Mouse (Mus musculus) retina, adult 2 months (tissue): ENCODE data around the gene Cemip2.

Source experiments
- DNase-seq: peaks from one replicate; pipeline ENCODE4 v3.0.0-alpha.2; 2012; ENCODE audit warnings: low read depth, low spot score

The Cemip2 gene

DNA sequence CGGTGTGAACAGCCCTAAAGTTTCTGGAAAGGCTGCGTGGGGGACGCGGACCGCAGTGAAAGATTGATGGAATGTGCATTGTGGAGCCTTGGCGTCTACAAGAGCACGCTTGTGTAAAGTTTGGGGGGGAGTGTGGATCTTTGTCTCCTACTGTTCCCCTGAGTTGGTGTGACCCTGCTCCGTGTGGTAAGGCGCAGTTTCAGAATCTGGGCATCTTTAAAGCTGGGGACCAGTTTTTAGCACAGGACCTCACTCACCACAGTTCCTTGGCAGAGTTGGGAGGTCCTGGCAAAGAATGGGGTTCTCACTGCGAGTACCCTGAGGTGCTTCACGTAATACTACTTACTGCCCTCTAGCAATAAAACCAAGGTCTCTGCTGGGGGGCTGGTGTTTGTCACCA, 964 bp downstream of the Cemip2 start:
- no peak for DNase-seq

DNA sequence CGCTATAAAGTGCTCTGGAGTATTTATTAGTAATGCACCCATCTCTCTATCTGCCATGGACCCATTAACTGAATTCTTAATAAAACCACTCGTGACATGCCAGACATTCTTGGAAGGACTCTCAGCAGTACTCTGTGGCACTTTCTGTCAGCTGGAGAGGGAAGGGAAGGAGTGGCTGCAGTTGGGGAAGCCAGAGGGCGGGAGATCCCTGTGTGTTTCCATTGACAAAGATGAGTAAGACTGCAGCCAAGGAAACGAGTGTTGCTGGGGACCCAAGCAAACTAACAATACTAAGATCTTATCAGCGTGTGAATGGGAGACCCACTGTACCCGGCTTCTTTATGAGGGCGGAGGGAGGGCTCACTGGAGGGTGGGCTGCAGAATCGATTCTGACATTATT, 2.5 kb downstream of the Cemip2 start:
- DNase-seq: no peak

DNA sequence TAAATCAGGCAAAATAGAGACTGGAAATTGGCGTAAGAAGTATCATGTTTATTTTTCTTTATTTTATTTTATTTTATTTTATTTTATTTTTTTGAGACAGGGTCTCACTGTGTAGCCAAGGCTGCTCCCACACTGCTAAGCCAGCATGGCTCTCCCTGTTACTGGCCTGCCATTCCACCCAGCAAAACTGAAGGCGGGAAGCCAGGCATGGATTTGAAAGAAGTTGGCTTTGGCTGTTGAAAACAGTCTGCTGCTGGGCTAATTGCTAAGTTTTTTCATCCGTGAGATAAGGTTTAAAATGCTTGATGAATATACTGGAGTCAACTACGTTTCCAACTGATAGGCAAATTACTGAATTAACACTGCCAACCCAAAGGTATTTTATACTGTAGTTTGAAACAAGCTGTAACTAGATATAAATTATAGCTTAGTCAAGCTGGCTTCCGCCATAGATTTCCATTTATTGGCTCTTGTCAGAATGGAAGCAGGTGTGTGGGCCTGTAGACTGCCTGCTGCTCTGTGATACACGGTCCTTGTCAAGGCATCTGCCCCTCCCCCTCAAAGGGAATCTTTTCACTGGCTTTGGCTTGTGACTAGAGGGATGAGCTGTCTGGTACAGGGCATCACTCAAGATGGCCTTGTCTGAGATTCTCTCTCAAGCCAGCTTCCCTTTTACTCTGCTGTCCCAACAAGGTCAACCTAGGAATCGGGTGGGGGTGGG, 3.1 kb downstream of the Cemip2 start:
- no peak for DNase-seq

DNA sequence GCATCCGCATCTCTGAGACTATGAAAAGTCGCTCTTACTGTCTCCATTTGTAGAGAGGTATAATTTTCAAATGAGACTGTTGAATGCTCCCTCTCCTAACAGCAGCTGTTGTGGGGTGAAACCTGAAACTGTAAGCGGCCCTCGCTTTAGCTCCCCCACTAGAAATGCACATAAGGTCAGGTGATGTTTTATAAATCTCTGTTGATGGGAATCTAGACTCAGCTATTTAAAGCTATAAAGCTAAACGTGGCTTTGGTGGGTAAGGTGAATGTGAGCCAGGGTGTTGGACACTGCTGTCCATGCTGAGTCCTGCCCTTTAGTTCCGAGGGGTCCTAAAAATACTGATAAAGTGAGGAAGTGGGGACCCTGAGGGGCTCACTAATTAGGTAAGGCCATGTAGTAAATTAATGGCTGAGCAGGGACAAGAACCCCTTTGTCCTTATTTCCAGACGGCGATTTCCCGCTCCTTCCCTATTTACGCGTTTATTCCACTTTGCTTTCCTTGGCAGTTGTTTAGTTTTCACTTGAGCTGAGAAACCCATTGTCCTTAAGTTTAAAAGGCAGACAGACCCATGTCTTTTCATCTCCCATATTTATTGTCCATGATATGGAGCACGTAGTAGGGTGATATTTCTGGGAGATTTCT, 3.8 kb downstream of the Cemip2 start:
- DNase-seq: no peak

DNA sequence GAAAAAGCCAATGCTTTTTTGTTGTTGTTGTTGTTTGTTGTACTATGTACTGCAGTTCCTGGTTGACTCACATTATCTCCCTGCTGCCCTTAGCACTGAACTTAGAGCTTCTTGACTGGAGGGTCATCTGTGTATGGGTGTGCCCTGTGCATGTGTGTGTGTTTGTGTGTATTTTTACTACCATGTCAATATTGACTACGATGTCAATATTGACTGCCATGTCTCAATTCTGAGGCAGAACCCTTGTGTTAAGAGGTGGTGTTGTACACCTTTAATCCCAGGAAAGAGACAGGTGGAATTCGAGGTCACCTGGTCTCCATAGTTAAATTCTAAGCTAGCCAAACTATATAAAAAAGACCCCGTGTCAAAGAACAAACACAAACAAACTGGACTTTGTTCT, 5.6 kb downstream of the Cemip2 start:
- DNase-seq: no peak

GRCm38 (mm10) chr19:21784331-21785131, 6.4 kb downstream of the Cemip2 start:
- DNase-seq: no peak

DNA sequence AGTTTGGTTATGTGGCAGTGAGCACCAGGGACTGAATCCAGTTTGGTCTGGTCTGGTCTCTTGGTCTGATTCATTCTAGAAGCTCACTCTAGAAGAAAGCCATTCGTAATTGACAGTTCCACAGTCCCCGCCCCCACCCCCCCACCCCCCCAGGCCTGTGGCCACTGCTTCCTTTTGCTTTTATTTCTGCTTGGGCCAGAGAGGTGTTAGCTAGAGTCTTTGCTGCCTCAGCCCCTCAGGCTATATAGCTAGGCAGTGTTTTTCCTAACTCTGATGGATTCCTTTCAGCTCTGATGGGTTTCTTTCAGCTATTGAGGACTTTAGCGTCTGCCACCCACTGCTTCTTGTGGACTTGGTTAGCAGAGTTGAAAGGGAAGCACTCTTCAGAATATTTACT, 7.0 kb downstream of the Cemip2 start:
- DNase-seq: no peak

GRCm38 (mm10) chr19:21787004-21787480, 8.9 kb downstream of the Cemip2 start:
- no peak for DNase-seq

DNA sequence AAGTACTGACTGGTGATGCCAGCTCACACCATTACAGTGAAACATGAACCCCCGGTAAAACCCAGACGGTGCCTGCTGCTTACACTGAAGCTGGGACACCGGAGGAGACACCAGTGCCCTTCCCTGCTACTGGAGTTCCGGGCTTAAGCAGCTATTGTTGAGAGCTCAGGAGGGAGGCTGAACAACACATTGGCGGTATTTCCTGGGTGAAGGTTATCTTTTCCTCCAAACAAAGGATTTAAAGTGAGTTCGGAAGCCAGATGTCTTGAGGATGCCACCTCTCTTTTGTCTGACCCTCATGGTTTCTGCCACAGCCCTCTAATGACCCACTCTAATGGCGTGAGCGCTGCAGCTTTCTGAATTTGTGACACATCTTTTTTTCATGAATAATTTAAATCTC, 10.9 kb downstream of the Cemip2 start:
- DNase-seq: no peak

GRCm38 (mm10) chr19:21789676-21790075, 11.5 kb downstream of the Cemip2 start:
- DNase-seq: no peak

GRCm38 (mm10) chr19:21791386-21791785, 13.2 kb downstream of the Cemip2 start:
- no peak for DNase-seq

DNA sequence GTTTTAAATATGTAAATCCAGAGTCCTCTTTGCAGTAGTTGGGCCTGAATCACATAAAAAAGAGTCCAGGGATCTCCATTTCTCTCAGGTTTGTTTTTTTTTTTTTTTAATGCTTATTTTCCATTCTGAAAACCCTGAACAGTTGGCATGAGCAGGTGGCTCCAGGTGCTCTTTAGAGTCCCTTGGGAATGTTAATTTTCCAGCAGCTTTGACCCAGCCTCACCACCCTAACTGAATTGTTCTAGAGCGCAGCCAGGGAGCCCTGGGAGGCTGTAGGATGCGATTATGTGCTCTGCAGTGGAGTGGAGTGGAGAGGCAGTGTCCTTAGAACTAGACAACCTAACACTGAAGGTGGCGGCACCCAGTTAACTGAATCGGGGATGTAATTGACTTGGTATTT, 13.7 kb downstream of the Cemip2 start:
- DNase-seq: no peak

DNA sequence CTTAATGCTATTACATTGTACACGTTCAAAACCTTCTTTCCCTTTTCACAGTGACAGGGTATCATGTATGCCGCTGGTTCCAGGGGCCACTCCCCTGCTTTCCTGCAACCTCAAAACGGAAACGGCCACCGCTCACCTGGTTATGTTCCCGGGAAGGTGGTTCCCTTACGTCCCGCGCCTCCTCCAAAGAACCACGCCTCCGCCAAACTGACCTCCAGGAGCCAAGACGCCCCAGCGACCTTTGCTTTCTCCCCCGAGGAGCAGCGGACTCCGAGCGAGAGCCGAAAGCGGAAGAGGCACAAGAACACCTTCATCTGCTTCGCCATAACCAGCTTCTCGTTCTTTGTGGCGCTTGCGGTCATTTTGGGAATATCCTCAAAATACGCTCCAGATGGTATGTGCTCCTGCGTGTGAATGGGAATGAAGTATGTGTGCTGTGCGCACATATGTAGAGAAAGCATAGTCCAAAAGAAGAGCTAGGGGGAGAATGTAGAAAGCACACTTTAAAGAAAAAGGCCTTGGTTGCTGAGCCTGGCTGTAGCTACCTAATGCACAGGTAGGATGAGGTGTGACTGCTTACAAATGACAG, 14.5 kb downstream of the Cemip2 start:
- DNase-seq: no peak

- no peak for DNase-seq
These were observed 16.4 kb downstream of the Cemip2 start for GRCm38 (mm10) chr19:21794569-21794968.

- DNase-seq: no peak
These were observed 18.2 kb downstream of the Cemip2 start for GRCm38 (mm10) chr19:21796333-21796732.

- DNase-seq: no peak
These were observed 20.6 kb downstream of the Cemip2 start for GRCm38 (mm10) chr19:21798700-21799099.

DNA sequence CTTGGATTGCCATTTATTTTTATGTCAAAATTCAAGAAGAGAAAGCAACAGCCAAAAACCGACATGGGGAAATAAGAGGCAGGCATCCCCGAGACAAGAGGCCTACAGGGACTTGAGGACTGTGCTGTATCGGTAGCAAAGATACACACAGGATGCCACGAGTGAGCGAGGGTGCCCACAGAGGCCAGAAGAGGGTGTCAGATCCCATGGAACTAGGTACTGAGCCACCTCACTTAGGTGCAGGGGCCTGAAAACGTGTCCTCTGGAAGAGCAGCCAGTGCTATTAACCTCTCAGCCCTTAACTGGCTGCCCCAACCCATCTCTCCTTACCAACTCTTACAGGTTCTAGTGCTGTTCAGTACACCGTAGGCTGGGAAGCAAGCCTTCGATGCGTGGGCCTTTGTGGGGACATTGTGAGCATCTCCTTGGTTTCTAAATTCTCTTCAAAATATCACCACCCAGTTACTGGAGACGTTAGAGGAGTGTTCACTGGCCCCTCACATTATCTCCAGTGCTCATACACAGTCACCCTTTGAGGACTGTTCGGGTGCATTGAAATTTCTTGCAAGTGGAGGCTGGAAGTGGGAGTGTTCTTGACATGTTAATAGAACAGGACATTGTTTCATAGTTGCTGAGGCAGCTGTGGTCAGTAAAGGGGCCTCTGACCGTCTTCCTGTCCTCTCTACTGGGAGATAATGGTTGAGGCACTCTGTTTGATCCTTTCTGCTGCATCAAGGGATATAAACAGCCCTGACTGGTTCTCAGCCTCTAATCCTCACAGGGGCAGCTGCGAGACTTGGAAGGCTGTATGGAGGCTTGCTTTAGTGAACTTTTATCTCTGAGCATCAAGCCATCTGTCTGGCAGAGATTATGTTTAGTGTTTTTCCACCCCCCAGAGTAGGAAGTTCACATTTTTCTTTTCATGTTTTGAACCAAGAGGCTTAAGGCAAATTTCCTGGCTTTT, 21.6 kb downstream of the Cemip2 start:
- no peak for DNase-seq

DNA sequence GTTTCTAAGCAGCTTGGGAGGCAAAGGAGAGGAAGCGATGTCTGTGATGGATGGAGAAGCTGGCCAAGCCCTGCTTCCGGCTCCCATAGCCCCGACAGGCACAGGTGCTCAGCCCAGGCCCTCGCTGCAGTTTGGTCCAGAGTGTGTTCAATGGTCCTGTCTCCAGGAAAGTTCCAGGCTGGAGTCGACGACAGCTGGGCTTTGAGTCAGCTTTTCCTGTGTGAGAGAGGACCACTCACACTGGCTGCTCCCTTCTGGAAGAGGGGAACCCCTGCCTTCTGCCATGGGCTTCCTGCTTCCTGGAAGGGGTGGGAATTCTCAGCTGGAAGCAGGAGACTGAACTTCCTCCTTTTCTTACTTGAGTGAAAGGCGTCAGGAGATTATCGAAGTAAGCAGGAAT, 26.3 kb downstream of the Cemip2 start:
- no peak for DNase-seq

DNA sequence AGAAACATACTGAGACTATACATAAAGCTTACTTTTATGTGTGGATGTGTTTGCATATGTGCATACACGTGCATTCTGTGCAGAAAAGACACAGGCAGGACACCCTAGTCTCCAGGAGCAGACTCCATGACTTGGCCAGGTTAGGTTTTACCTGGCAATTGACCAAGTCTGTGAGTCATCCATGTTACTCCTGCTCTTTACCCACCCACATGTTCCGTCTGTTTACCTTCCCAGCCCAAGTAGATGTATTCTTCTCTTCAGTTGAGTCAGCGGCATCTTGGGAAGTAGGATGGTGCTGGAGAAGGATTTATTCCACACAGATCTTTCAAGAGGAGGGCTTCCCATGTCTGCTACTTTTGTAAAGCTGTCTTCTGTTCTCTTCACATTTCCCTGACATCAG, 27.2 kb downstream of the Cemip2 start:
- DNase-seq: no peak

GRCm38 (mm10) chr19:21810135-21810534, 32.0 kb downstream of the Cemip2 start:
- DNase-seq: no peak

- DNase-seq: no peak
These were observed 35.4 kb downstream of the Cemip2 start for GRCm38 (mm10) chr19:21813560-21813959.
